Mouse (Mus musculus): Measurements from ENCODE around the gene Tmem91.

Gene Tmem91

GRCm38 (mm10) chr7:25699851-25700250, 24.9 kb upstream of the Tmem91 start:
- no peak for DNase-seq

- DNase-seq, result no peak
Measured at GRCm38 (mm10) chr7:25694104-25694503, 19.1 kb upstream of the Tmem91 start.

GRCm38 (mm10) chr7:25690051-25690450, 15.1 kb upstream of the Tmem91 start:
- no peak for DNase-seq

- DNase-seq, result no peak
Measured at GRCm38 (mm10) chr7:25689603-25690021, 14.6 kb upstream of the Tmem91 start.

- peak; percentile 84 for DNase-seq
Measured at GRCm38 (mm10) chr7:25688810-25689586, 14.0 kb upstream of the Tmem91 start.

GRCm38 (mm10) chr7:25687811-25688401, 12.9 kb upstream of the Tmem91 start:
- DNase-seq, result peak; percentile 90

- peak; percentile 95 for DNase-seq
Measured at GRCm38 (mm10) chr7:25686680-25687531, 11.9 kb upstream of the Tmem91 start, which contains the start of gene Tgfb1. Gene Tgfb1 (plus strand): TSS chr7:25687002.

- DNase-seq, result peak; percentile 47
Measured at GRCm38 (mm10) chr7:25685926-25686470, 11.0 kb upstream of the Tmem91 start.

- DNase-seq, result no peak
Measured at GRCm38 (mm10) chr7:25684659-25685058, 9.7 kb upstream of the Tmem91 start.

- peak; percentile 63 for DNase-seq
Measured at GRCm38 (mm10) chr7:25683474-25684180, 8.7 kb upstream of the Tmem91 start.

GRCm38 (mm10) chr7:25681341-25682231, 6.6 kb upstream of the Tmem91 start:
- DNase-seq, result peak; percentile 71

GRCm38 (mm10) chr7:25680514-25681258, 5.7 kb upstream of the Tmem91 start, which contains the start of gene B9d2:
Gene B9d2 (plus strand): TSS chr7:25680780.
- DNase-seq, result peak; percentile 99

- peak; percentile 50 for DNase-seq
Measured at GRCm38 (mm10) chr7:25679971-25680370, 5.0 kb upstream of the Tmem91 start.

GRCm38 (mm10) chr7:25677013-25677412, 2.0 kb upstream of the Tmem91 start:
- no peak for DNase-seq

- no peak for DNase-seq
Measured at GRCm38 (mm10) chr7:25676085-25676781, 1.3 kb upstream of the Tmem91 start.

GRCm38 (mm10) chr7:25675405-25675804, 439 bp upstream of the Tmem91 start:
- DNase-seq, result no peak

- DNase-seq, result no peak
Measured at GRCm38 (mm10) chr7:25674297-25674696, 669 bp downstream of the Tmem91 start.

- peak; percentile 55 for DNase-seq
Measured at GRCm38 (mm10) chr7:25672442-25672841, 2.5 kb downstream of the Tmem91 start.

- DNase-seq, result no peak
Measured at GRCm38 (mm10) chr7:25671686-25672085, 3.3 kb downstream of the Tmem91 start.

GRCm38 (mm10) chr7:25670096-25670495, 4.9 kb downstream of the Tmem91 start:
- DNase-seq, result no peak
